Mouse (Mus musculus): ENCODE data around the gene Olfr1018.

The Olfr1018 gene

GRCm38 (mm10) chr2:85818179-85818578 is at the start of gene Olfr1018:
Gene Olfr1018, plus strand, starts transcription at chr2:85818479.
- no peak for ATAC-seq (ENCODE audit: insufficient number of reproducible peaks, low FRiP score, low TSS enrichment)

- ATAC-seq (ENCODE audit: insufficient number of reproducible peaks, low FRiP score, low TSS enrichment): no peak
These were observed 45.9 kb upstream of the Olfr1018 start, which contains the start of gene Olfr1014 for GRCm38 (mm10) chr2:85772413-85772812. Gene Olfr1014, plus strand, starts transcription at chr2:85772713.

GRCm38 (mm10) chr2:85781717-85782116 is 36.6 kb upstream of the Olfr1018 start, which contains the start of gene Olfr1015:
Gene Olfr1015, plus strand, starts transcription at chr2:85782017.
- no peak for ATAC-seq (ENCODE audit: insufficient number of reproducible peaks, low FRiP score, low TSS enrichment)

GRCm38 (mm10) chr2:85792331-85792730 is 25.9 kb upstream of the Olfr1018 start:
- ATAC-seq (ENCODE audit: insufficient number of reproducible peaks, low FRiP score, low TSS enrichment): no peak

- no peak for ATAC-seq (ENCODE audit: insufficient number of reproducible peaks, low FRiP score, low TSS enrichment)
These were observed 15.8 kb upstream of the Olfr1018 start, which contains the start of gene Olfr1016 for GRCm38 (mm10) chr2:85802444-85802843. Gene Olfr1016, minus strand, starts transcription at chr2:85802544.

- no peak for ATAC-seq (ENCODE audit: insufficient number of reproducible peaks, low FRiP score, low TSS enrichment)
These were observed 13.8 kb upstream of the Olfr1018 start for GRCm38 (mm10) chr2:85804501-85804900.

GRCm38 (mm10) chr2:85845383-85845782 is 27.1 kb downstream of the Olfr1018 start, which contains the start of gene Olfr1019:
Gene Olfr1019, minus strand, starts transcription at chr2:85845483.
- ATAC-seq (ENCODE audit: insufficient number of reproducible peaks, low FRiP score, low TSS enrichment): no peak

GRCm38 (mm10) chr2:85846730-85847129 is 28.5 kb downstream of the Olfr1018 start, which contains the start of gene Olfr1020:
Gene Olfr1020, plus strand, starts transcription at chr2:85847030.
- no peak for ATAC-seq (ENCODE audit: insufficient number of reproducible peaks, low FRiP score, low TSS enrichment)

GRCm38 (mm10) chr2:85868294-85868693 is 50.0 kb downstream of the Olfr1018 start, which contains the start of gene Olfr1022:
Gene Olfr1022, plus strand, starts transcription at chr2:85868594.
- no peak for ATAC-seq (ENCODE audit: insufficient number of reproducible peaks, low FRiP score, low TSS enrichment)

Data from cerebellum, adult (tissue).